ENCODE assay signal across 9 mouse cellular contexts in the genomic region with DNA sequence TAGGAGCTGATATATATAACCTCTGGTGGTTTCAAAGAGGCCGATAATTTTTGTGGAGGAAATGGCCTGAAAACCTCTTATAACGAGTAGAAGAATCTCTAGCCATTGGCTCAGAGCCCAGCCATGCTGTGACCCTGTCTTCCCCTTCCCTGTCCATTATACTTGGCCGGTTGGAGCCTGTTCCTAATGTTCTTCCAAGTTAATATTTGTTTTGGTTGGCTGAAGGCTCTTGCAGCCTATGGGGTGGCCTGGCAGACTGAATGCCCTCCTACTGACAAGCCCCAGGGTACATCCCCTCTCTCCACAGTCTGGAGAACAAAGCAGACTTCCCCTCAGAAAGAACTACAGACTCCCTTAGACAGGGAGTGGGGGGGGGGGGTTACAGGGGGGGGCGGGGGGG.
DNase-seq lines count a peak whose midpoint lies in the region.
"Had no signal": no experiment of that assay in that cellular context is flagged by ENCODE, and none has a peak within 500 bp of the region (broad histone marks: within the 10 kb centered on the region; RNA-seq: fewer than 3 reads in every experiment).

No protein-coding gene starts in this region.

- WGBS in limb, embryonic 10.5 days: 62% methylated on average over 4 of the region's 4 CpGs

- H3K36me3 ChIP-seq in limb, embryonic 10.5 days: no peaks in the 10 kb centered on the region

- H3K27ac ChIP-seq in limb, embryonic 10.5 days: peak overlapping the region; percentile 34; the same call in 1 of the 2 replicates

- H3K27me3 ChIP-seq in limb, embryonic 10.5 days (ENCODE audit: low read depth, poor library complexity, severe bottlenecking): no peaks in the 10 kb centered on the region

- H3K4me3 ChIP-seq in limb, embryonic 10.5 days: no peak overlapping the region
- H3K4me3 ChIP-seq: erythroblast, embryonic 14.5 days had no signal

- H3K9me3 ChIP-seq in limb, embryonic 10.5 days (replicated peaks): no peaks in the 10 kb centered on the region

- H3K4me1 ChIP-seq in limb, embryonic 10.5 days: peaks cover 32% of the 10 kb centered on the region

- DNase-seq in layer of hippocampus, adult 11-12 months (ENCODE audit: low spot score): peak; percentile 22
- DNase-seq in layer of hippocampus, adult 9-11 months: no peak
- DNase-seq in cerebellum, postnatal 10 days: peak; percentile 81 to 90
- peak; percentile 70 for DNase-seq in heart, postnatal 10 days
- no peak for DNase-seq in limb, embryonic 10.5 days (ENCODE audit: low spot score)
- DNase-seq in ovary, postnatal 14 days (ENCODE audit: low spot score): peak; percentile 34
- DNase-seq in right cerebral cortex, postnatal 36 days (ENCODE audit: low spot score in 2 of 2): no peak
- no peak for DNase-seq in urinary bladder, postnatal 25 days (ENCODE audit: low spot score)

- intact Hi-C loops in heart, postnatal 10 days (cut with DNase I): no loop called here

Comparison
In these comparisons a context has a peak if more than half of its experiments do, and no peak if none do; other contexts are left out.
1. DNase-seq: peak in layer of hippocampus, adult 11-12 months (single experiment), cerebellum, postnatal 10 days (2 of 2), heart, postnatal 10 days (2 of 2) and ovary, postnatal 14 days (single experiment); none in layer of hippocampus, adult 9-11 months (single experiment), limb, embryonic 10.5 days (single experiment), right cerebral cortex, postnatal 36 days (0 of 2) and urinary bladder, postnatal 25 days (single experiment).